Mouse (Mus musculus) G1E (cell line): ENCODE data around the gene Ralbp1.

Experiments
- CTCF ChIP-seq: IDR thresholded peaks from 2 replicates; pipeline ENCODE4 v1.5.1; 2012; ENCODE audit warnings: low read depth, low read length, inconsistent platforms, mixed read lengths
- POLR2AphosphoS5 ChIP-seq: IDR thresholded peaks from 2 replicates; pipeline ENCODE4 v1.6.1; 2012; ENCODE audit warnings: low read depth, low read length, inconsistent platforms; ENCODE audit not compliant: insufficient replicate concordance

DNA sequence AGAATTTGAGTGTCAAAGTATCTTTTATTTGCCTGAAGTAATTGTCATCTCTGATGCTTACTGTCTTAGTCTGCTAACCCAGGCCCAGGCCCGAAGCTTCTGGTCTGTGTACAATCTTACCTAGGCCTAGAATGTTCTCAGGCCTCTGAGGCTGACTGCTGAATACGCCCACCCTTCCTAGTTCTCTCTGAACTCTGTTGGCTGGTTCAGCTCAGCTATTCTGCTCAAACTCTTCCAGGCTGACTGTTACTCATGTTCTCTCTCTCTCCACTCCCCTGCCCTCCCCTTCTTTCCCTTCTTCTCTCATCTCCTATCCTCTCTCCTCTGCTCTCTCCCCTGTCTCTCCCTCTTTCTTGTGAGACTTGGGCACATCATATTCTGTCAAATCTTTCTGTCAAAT, 79.2 kb downstream of the Ralbp1 start:
- no peak for TF ChIP-seq CTCF
- no peak for TF ChIP-seq POLR2AphosphoS5
